Comparison of ENCODE assay signal across 24 mouse cellular contexts in genomic region chr12:87399119-87399819, GRCm38 (mm10). TPM values are rescaled to one million over a fixed set of nuclear protein-coding genes. Genes with fewer than 3 reads are reported as not detected.
DNase-seq lines count a peak whose midpoint lies in the region; ATAC-seq lines count a peak whose summit lies in the region.
"Had no signal": no experiment of that assay in that cellular context is flagged by ENCODE, and none has a peak within 500 bp of the region (broad histone marks: within the 10 kb centered on the region; RNA-seq: fewer than 3 reads in every experiment).

No protein-coding gene starts in this region.

- H3K4me1 ChIP-seq in stomach, embryonic 16.5 days (ENCODE audit: control insufficient read depth, insufficient read depth, low read length) = no peaks in the 10 kb centered on the region
- no peaks in the 10 kb centered on the region for H3K4me1 ChIP-seq in midbrain, embryonic 10.5 days
- H3K4me1 ChIP-seq: embryonic facial prominence, embryonic 13.5 days; forebrain, embryonic 13.5 days; lung, embryonic 15.5 days; midbrain, embryonic 12.5 days had no signal

- 69% methylated on average over 10 of the region's 10 CpGs for WGBS in stomach, embryonic 16.5 days
- WGBS in midbrain, embryonic 10.5 days = 86% methylated on average over 10 of the region's 10 CpGs

- no peaks in the 10 kb centered on the region for H3K27me3 ChIP-seq in stomach, embryonic 16.5 days (ENCODE audit: control insufficient read depth, insufficient read depth, low read length)
- no peaks in the 10 kb centered on the region for H3K27me3 ChIP-seq in midbrain, embryonic 10.5 days (ENCODE audit: low read depth, poor library complexity, severe bottlenecking)
- H3K27me3 ChIP-seq: embryonic facial prominence, embryonic 13.5 days; forebrain, embryonic 13.5 days; lung, embryonic 15.5 days; midbrain, embryonic 12.5 days had no signal

- H3K27ac ChIP-seq in stomach, embryonic 16.5 days (ENCODE audit: low read length) = peak overlapping the region; percentile 74
- no peak overlapping the region for H3K27ac ChIP-seq in midbrain, embryonic 10.5 days (replicated peaks)
- H3K27ac ChIP-seq: embryonic facial prominence, embryonic 13.5 days; forebrain, embryonic 13.5 days; heart, embryonic 10.5 days; hindbrain, embryonic 10.5 days; hindbrain, postnatal 0 days; lung, embryonic 15.5 days; macrophage; midbrain, embryonic 12.5 days had no signal

- H3K36me3 ChIP-seq in stomach, embryonic 16.5 days (ENCODE audit: control insufficient read depth, insufficient read depth, low read length) = no peaks in the 10 kb centered on the region
- H3K36me3 ChIP-seq in midbrain, embryonic 10.5 days = no peaks in the 10 kb centered on the region
- H3K36me3 ChIP-seq: embryonic facial prominence, embryonic 13.5 days; heart, embryonic 10.5 days; hindbrain, embryonic 10.5 days; lung, embryonic 15.5 days; midbrain, embryonic 12.5 days had no signal

- ATAC-seq in common myeloid progenitor, adult 5-6 weeks (replicated peaks; ENCODE audit: low read depth, poor library complexity, severe bottlenecking) = peak; percentile 58; the same call in 1 of the 2 replicates
- peak; percentile 65 for ATAC-seq in granulocyte monocyte progenitor cell, adult 5-6 weeks (replicated peaks; ENCODE audit: poor library complexity, severe bottlenecking)
- ATAC-seq in megakaryocyte, adult 5-6 weeks (ENCODE audit: poor library complexity, severe bottlenecking) = 0 out of 2 replicates have a peak, but pooled peaks have one; percentile 33
- ATAC-seq in stomach, embryonic 16.5 days (ENCODE audit: insufficient read depth, low FRiP score) = peak; percentile 88
- ATAC-seq in erythroid progenitor cell, adult 5-6 weeks (replicated peaks; ENCODE audit: low FRiP score, poor library complexity, severe bottlenecking) = no peak
- ATAC-seq: forebrain, embryonic 13.5 days; hindbrain, postnatal 0 days had no signal

- DNase-seq in cerebellum, postnatal 25 days = no peak
- DNase-seq in midbrain, embryonic 10.5 days (ENCODE audit: low spot score) = no peak
- DNase-seq: adrenal gland, adult 2 months; cerebellum, adult 11-12 months; cerebellum, postnatal 14 days; embryo, embryonic 11 days; kidney, adult 2 months; kidney, postnatal 10 days; right cerebral cortex, postnatal 14 days had no signal

- H3K4me2 ChIP-seq in stomach, embryonic 16.5 days (ENCODE audit: low read depth, low read length) = no peak overlapping the region
- H3K4me2 ChIP-seq: embryonic facial prominence, embryonic 13.5 days; forebrain, embryonic 13.5 days; liver, embryonic 11.5 days; lung, embryonic 15.5 days; midbrain, embryonic 12.5 days had no signal

- no peaks in the 10 kb centered on the region for H3K9me3 ChIP-seq in stomach, embryonic 16.5 days (replicated peaks; ENCODE audit: control insufficient read depth, low read length)
- no peaks in the 10 kb centered on the region for H3K9me3 ChIP-seq in midbrain, embryonic 10.5 days (replicated peaks)
- H3K9me3 ChIP-seq: embryonic facial prominence, embryonic 13.5 days; forebrain, embryonic 13.5 days; heart, embryonic 10.5 days; hindbrain, embryonic 10.5 days; lung, embryonic 15.5 days; midbrain, embryonic 12.5 days had no signal

- H3K4me3 ChIP-seq in stomach, embryonic 16.5 days (replicated peaks; ENCODE audit: low read length) = no peak overlapping the region
- H3K4me3 ChIP-seq in midbrain, embryonic 10.5 days = no peak overlapping the region
- H3K4me3 ChIP-seq: embryonic facial prominence, embryonic 13.5 days; erythroblast, embryonic 14.5 days; forebrain, embryonic 13.5 days; heart, embryonic 10.5 days; hindbrain, embryonic 10.5 days; lung, embryonic 15.5 days; midbrain, embryonic 12.5 days had no signal

- H3K9ac ChIP-seq in stomach, embryonic 16.5 days (ENCODE audit: low read length) = no peak overlapping the region
- H3K9ac ChIP-seq: embryonic facial prominence, embryonic 13.5 days; forebrain, embryonic 13.5 days; lung, embryonic 15.5 days; midbrain, embryonic 12.5 days had no signal

RNA-seq across cellular contexts. Expression of gene Sptlc2, which starts 11.1 kb away (rescaled TPM):
- total RNA-seq in common myeloid progenitor, adult 5-6 weeks (2017) = 70.8 and 79.8 TPM in 2 replicates
- 124 and 145 TPM in 2 replicates for total RNA-seq in granulocyte monocyte progenitor cell, adult 5-6 weeks (2014; fragmentation: Nextera tagmentation)
- total RNA-seq in granulocyte monocyte progenitor cell, adult 5-6 weeks (2017) = 153 and 160 TPM in 2 replicates
- total RNA-seq in megakaryocyte, adult 5-6 weeks (2015) = 210 and 245 TPM in 2 replicates
- total RNA-seq in megakaryocyte, adult 5-6 weeks (2017) = 168 and 181 TPM in 2 replicates
- polyA plus RNA-seq in stomach, embryonic 16.5 days (2015; fragmentation: Nextera tagmentation; extraction: Ambion mirVana) = 98.7 and 101 TPM in 2 replicates
- 50.9 and 57.6 TPM in 2 replicates for polyA plus RNA-seq in midbrain, embryonic 10.5 days (2016; fragmentation: Nextera tagmentation; extraction: Ambion mirVana)
- total RNA-seq in erythroid progenitor cell, adult 5-6 weeks (2015; ENCODE audit: low replicate concordance) = 33.9 and 45.7 TPM in 2 replicates
- 20.4 and 40.2 TPM in 2 replicates for total RNA-seq in erythroid progenitor cell, adult 5-6 weeks (2017; ENCODE audit: low replicate concordance)

RNA-seq across cellular contexts. Expression of gene Slirp, which starts 44.4 kb away (rescaled TPM):
- total RNA-seq in common myeloid progenitor, adult 5-6 weeks (2017) = 100.0 and 104 TPM in 2 replicates
- 123 and 162 TPM in 2 replicates for total RNA-seq in granulocyte monocyte progenitor cell, adult 5-6 weeks (2014; fragmentation: Nextera tagmentation)
- total RNA-seq in granulocyte monocyte progenitor cell, adult 5-6 weeks (2017) = 102 and 106 TPM in 2 replicates
- 74.3 and 85.7 TPM in 2 replicates for total RNA-seq in megakaryocyte, adult 5-6 weeks (2015)
- 34.3 and 64.3 TPM in 2 replicates for total RNA-seq in megakaryocyte, adult 5-6 weeks (2017)
- 259 and 291 TPM in 2 replicates for polyA plus RNA-seq in stomach, embryonic 16.5 days (2015; fragmentation: Nextera tagmentation; extraction: Ambion mirVana)
- polyA plus RNA-seq in midbrain, embryonic 10.5 days (2016; fragmentation: Nextera tagmentation; extraction: Ambion mirVana) = 283 and 318 TPM in 2 replicates
- total RNA-seq in erythroid progenitor cell, adult 5-6 weeks (2015; ENCODE audit: low replicate concordance) = 16.3 and 35.7 TPM in 2 replicates
- total RNA-seq in erythroid progenitor cell, adult 5-6 weeks (2017; ENCODE audit: low replicate concordance) = 3.3 and 34.5 TPM in 2 replicates
- polyA plus RNA-seq: erythroblast, embryonic 14.5 days had no signal

RNA-seq across cellular contexts. Expression of gene Alkbh1, which starts 44.5 kb away (rescaled TPM):
- 48.6 and 72.2 TPM in 2 replicates for total RNA-seq in common myeloid progenitor, adult 5-6 weeks (2017)
- total RNA-seq in granulocyte monocyte progenitor cell, adult 5-6 weeks (2014; fragmentation: Nextera tagmentation) = 65.3 and 73.7 TPM in 2 replicates
- total RNA-seq in granulocyte monocyte progenitor cell, adult 5-6 weeks (2017) = 58.4 and 70.3 TPM in 2 replicates
- total RNA-seq in megakaryocyte, adult 5-6 weeks (2015) = 17.7 and 19.5 TPM in 2 replicates
- total RNA-seq in megakaryocyte, adult 5-6 weeks (2017) = 25.6 and 32.2 TPM in 2 replicates
- polyA plus RNA-seq in stomach, embryonic 16.5 days (2015; fragmentation: Nextera tagmentation; extraction: Ambion mirVana) = 50.3 and 51.6 TPM in 2 replicates
- polyA plus RNA-seq in midbrain, embryonic 10.5 days (2016; fragmentation: Nextera tagmentation; extraction: Ambion mirVana) = 59.6 and 64.2 TPM in 2 replicates
- total RNA-seq in erythroid progenitor cell, adult 5-6 weeks (2015; ENCODE audit: low replicate concordance) = 7.2 and 20.5 TPM in 2 replicates
- 18.0 and 19.9 TPM in 2 replicates for total RNA-seq in erythroid progenitor cell, adult 5-6 weeks (2017; ENCODE audit: low replicate concordance)
